Mouse (Mus musculus): Measurements from ENCODE around the gene Nog. TPM values are rescaled to one million over a fixed set of nuclear protein-coding genes. Genes with fewer than 3 reads are reported as not detected.

The Nog gene
- 2.1 and 3.3 TPM in 2 replicates for polyA plus RNA-seq (2016; fragmentation: Nextera tagmentation; extraction: Ambion mirVana)

DNA sequence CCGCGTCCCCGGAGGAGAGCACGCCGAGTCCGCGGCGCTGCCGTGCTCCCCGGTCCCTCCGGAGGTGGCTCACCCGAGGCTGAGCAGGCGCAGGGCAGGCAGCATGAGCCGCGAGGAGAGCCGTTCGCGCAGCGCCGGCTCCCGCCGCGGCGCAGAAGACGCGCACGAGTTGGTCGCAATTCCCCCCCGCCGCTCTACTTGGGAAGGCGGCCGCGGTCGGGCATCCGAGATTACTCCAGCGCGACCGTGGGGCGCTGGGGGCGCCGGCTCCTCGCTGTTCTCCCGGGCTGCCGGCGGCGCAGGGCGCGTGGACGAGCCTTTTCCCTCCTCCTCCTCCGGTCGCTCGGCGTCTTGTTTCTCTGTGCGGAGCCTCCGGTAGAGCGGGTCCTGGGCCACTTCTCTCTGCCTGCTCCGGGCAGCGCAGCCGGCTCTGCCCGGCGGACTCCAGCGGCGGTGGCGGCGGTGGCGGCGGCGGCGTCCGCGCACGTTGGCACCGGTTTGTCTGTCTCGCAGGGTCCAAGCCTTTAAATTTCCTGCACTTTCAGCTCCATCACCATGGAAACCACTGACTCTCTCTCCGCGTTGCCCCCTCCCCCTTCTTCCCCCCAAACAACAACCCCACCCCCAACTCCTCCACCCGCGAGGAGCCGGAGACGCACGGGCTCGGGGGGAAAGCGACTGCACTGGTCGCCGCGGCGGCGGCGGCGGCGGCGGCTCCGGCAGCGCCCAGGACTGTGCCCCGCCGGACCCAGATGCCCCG is at the start of gene Nog:
TSS of gene Nog (minus strand) at position 277 of the 760 bp plus-strand sequence.
- H3K9me3 ChIP-seq (replicated peaks), result peaks cover 7% of the 10 kb centered on the region; the same call in 1 of the 2 replicates
- peaks cover 38% of the 10 kb centered on the region for H3K27me3 ChIP-seq (ENCODE audit: low read depth, poor library complexity, severe bottlenecking)
- peak; percentile 85 for DNase-seq (ENCODE audit: low spot score)
- peak within 1 kb of the TSS; percentile 94 for H3K27ac ChIP-seq (replicated peaks)
- no peaks in the 10 kb centered on the region for H3K36me3 ChIP-seq
- peaks cover 51% of the 10 kb centered on the region for H3K4me1 ChIP-seq
- under 1% methylated on average over 96 of the region's 97 CpGs for WGBS
- H3K4me3 ChIP-seq, result peak within 1 kb of the TSS; percentile 80

DNA sequence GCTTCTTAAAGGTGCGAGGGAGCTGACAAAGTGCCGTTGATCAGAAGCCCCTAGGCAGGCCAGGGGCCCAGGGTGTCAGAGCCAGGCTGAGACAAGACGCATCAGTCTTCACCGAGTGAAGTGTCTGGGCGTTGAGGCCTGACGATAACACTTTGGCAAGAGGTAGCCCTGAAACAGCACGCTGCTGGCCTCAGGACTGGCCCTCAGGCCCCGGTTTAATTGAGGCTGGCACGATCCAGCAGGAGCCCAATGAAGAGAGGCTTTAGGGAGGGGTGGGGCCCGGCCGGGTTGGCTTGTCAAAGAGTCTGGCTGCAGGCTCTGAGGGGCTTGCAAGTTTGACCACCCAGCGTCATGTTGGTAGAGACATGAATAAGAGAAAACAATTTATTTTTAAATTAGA is 38.1 kb upstream of the Nog start:
- no peak for DNase-seq (ENCODE audit: low spot score)
- H3K9me3 ChIP-seq (replicated peaks), result no peaks in the 10 kb centered on the region
- H3K36me3 ChIP-seq, result no peaks in the 10 kb centered on the region
- no peaks in the 10 kb centered on the region for H3K27me3 ChIP-seq (ENCODE audit: low read depth, poor library complexity, severe bottlenecking)
- no peak overlapping the region for H3K4me3 ChIP-seq
- 63% methylated on average over 12 of the region's 12 CpGs for WGBS
- H3K4me1 ChIP-seq, result peaks cover 3% of the 10 kb centered on the region; the same call in 1 of the 2 replicates
- peak overlapping the region; percentile 52; the same call in 1 of the 2 replicates for H3K27ac ChIP-seq (replicated peaks)

DNA sequence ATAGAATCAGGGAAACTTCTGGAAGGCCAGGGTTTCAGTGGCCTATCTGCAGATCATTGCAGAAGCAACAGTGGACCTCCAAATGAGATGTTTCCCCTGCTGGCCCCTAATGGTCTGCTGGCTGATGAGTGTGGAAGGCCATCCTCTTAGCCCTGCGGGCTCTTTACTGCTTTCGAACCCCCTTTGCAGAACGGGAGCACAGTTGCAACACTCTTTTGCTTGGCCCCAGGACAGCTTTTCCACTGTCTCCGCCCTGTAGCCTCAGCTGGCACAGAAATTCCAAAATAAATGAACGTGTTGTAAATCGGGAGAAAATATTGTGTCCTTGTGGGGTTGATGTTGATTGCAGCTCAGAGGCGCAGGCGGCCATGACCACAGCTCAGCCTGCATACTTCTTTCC is 37.7 kb upstream of the Nog start:
- no peak for DNase-seq (ENCODE audit: low spot score)
- no peaks in the 10 kb centered on the region for H3K9me3 ChIP-seq (replicated peaks)
- peaks cover 3% of the 10 kb centered on the region; the same call in 1 of the 2 replicates for H3K4me1 ChIP-seq
- H3K36me3 ChIP-seq, result no peaks in the 10 kb centered on the region
- no peak overlapping the region for H3K4me3 ChIP-seq
- H3K27me3 ChIP-seq (ENCODE audit: low read depth, poor library complexity, severe bottlenecking), result no peaks in the 10 kb centered on the region
- 90% methylated on average over 8 of the region's 8 CpGs for WGBS
- peak overlapping the region; percentile 52; the same call in 1 of the 2 replicates for H3K27ac ChIP-seq (replicated peaks)

GRCm38 (mm10) chr11:89337910-89338309 is 35.8 kb upstream of the Nog start:
- Histone ChIP-seq H3K4me3 (no peak overlapping the region), H3K27ac (replicated peaks) (no peak overlapping the region), H3K4me1 (peaks cover 3% of the 10 kb centered on the region; the same call in 1 of the 2 replicates), H3K36me3 (no peaks in the 10 kb centered on the region), H3K27me3 (ENCODE audit: low read depth, poor library complexity, severe bottlenecking) (no peaks in the 10 kb centered on the region), H3K9me3 (replicated peaks) (no peaks in the 10 kb centered on the region)
- DNase-seq (ENCODE audit: low spot score), result no peak

DNA sequence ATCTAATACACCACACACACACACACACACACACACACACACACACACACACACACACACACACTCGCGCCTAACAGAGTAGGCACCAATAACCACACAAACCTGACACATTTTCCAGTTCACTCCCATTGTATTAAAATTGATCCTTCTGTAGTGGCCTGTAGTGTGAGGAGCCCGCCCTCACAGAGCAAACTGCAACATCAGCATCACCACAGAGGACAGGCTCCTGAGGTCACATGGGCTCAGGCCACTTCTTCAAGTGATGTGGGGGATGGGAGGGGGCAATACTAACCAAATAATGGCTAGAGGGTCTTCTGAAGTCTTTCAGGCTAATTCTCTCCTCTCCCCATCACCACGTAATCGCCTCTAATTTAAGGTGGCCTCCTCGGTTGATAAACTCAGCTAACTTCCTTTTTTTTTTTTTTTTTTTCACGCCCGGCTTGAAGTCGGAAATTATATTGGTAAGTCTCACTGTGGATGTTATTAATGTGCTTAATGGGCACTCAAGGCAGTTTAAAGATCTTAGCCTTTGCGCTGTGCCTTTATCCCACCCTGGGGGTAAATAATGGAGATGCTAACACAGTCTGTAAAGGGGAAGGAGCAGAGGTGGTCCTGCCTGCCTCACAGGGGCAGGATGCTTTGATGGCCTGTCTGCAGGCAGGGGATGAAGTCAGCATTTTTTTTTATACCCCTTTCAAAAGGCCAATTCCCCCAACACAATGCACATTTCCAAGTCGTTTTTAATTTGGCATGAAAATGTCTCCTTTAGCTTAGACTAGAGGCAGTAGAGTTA is 25.2 kb upstream of the Nog start:
- H3K27ac ChIP-seq (replicated peaks), result no peak overlapping the region; the same call in 1 of the 2 replicates
- peaks cover 6% of the 10 kb centered on the region; the same call in 1 of the 2 replicates for H3K27me3 ChIP-seq (ENCODE audit: low read depth, poor library complexity, severe bottlenecking)
- no peaks in the 10 kb centered on the region for H3K9me3 ChIP-seq (replicated peaks)
- no peaks in the 10 kb centered on the region for H3K36me3 ChIP-seq
- H3K4me1 ChIP-seq, result peaks cover 26% of the 10 kb centered on the region
- DNase-seq (ENCODE audit: low spot score), result no peak
- H3K4me3 ChIP-seq, result no peak overlapping the region
- 54% methylated on average over 11 of the region's 11 CpGs for WGBS

DNA sequence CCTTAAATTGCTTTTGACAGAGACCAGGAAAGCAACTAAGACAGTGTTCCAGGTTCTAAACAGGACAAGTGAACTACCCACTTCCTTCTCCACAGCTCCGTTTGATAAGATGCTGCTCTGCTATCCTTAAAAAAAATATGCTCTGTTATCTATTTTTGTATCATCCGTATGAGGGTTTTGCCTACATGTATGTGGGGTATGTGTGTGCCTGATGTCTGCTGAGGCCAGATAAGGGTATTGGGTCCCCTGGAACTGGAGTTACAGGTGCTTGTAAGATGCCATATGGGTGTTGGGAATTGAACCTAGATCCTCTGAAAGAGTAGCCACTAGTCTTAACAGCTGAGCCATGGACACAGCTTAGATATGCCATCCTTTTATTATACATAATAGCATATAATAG is 19.6 kb upstream of the Nog start:
- no peak overlapping the region for H3K4me3 ChIP-seq
- DNase-seq (ENCODE audit: low spot score), result no peak
- H3K4me1 ChIP-seq, result peaks cover 38% of the 10 kb centered on the region
- no peaks in the 10 kb centered on the region for H3K36me3 ChIP-seq
- no peaks in the 10 kb centered on the region for H3K9me3 ChIP-seq (replicated peaks)
- peaks cover 6% of the 10 kb centered on the region for H3K27me3 ChIP-seq (ENCODE audit: low read depth, poor library complexity, severe bottlenecking)
- H3K27ac ChIP-seq (replicated peaks), result no peak overlapping the region
- WGBS, result 98% methylated on average over 2 of the region's 2 CpGs

DNA sequence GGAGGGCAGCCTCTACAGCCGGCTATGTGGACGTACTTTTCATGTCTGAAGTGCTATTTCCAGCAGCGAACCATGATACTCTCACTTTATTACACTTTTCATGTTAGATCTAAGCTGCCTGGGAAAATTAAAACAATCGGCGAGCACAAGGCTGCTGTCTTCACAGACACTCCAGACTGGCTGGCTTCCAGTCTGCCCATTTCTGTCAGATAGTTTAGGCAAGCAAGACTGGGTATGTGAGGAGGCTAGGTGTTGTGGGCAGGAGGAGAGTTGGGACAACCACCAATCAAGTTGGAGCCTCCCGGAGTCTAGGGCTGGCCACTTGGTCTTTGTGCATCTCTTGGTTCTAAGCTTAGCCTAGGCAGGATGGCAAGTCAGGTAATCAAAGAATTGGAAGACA is 17.5 kb upstream of the Nog start:
- H3K27me3 ChIP-seq (ENCODE audit: low read depth, poor library complexity, severe bottlenecking), result peaks cover 1% of the 10 kb centered on the region; the same call in 1 of the 2 replicates
- 82% methylated on average over 6 of the region's 6 CpGs for WGBS
- no peak overlapping the region for H3K27ac ChIP-seq (replicated peaks)
- H3K4me1 ChIP-seq, result peaks cover 29% of the 10 kb centered on the region
- no peak for DNase-seq (ENCODE audit: low spot score)
- no peak overlapping the region for H3K4me3 ChIP-seq
- H3K36me3 ChIP-seq, result no peaks in the 10 kb centered on the region
- no peaks in the 10 kb centered on the region for H3K9me3 ChIP-seq (replicated peaks)

DNA sequence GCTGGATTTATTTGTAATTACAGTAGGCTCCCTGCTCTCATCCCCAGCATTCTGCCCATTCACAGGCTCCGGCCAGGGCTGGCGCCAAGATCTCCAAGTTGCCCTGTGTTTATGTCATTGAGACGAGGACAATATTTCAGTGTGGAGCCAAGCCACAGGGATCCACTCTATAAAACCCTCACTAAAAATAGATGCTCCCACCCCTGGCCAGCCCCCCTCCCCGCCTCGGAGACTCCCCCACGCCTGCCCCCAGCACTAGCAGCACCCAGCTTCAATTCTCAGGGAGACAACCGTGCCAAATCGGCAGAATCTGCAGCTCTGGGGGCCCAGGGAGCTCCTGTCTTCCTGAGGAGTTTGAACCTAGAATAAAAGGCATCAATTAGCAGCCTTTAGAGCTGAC is 16.2 kb upstream of the Nog start:
- peaks cover 11% of the 10 kb centered on the region; the same call in 1 of the 2 replicates for H3K27me3 ChIP-seq (ENCODE audit: low read depth, poor library complexity, severe bottlenecking)
- no peak overlapping the region for H3K4me3 ChIP-seq
- no peak for DNase-seq (ENCODE audit: low spot score)
- no peaks in the 10 kb centered on the region for H3K36me3 ChIP-seq
- H3K9me3 ChIP-seq (replicated peaks), result no peaks in the 10 kb centered on the region
- 43% methylated on average over 8 of the region's 8 CpGs for WGBS
- peaks cover 42% of the 10 kb centered on the region for H3K4me1 ChIP-seq
- peak overlapping the region; percentile 61 for H3K27ac ChIP-seq (replicated peaks)

GRCm38 (mm10) chr11:89317757-89318156 is 15.6 kb upstream of the Nog start:
- Histone ChIP-seq H3K36me3 (no peaks in the 10 kb centered on the region), H3K4me1 (peaks cover 48% of the 10 kb centered on the region), H3K27me3 (ENCODE audit: low read depth, poor library complexity, severe bottlenecking) (peaks cover 11% of the 10 kb centered on the region; the same call in 1 of the 2 replicates), H3K4me3 (no peak overlapping the region), H3K27ac (replicated peaks) (peak overlapping the region; percentile 61; the same call in 1 of the 2 replicates), H3K9me3 (replicated peaks) (no peaks in the 10 kb centered on the region)
- 88% methylated on average over 3 of the region's 3 CpGs for WGBS
- DNase-seq (ENCODE audit: low spot score), result no peak

DNA sequence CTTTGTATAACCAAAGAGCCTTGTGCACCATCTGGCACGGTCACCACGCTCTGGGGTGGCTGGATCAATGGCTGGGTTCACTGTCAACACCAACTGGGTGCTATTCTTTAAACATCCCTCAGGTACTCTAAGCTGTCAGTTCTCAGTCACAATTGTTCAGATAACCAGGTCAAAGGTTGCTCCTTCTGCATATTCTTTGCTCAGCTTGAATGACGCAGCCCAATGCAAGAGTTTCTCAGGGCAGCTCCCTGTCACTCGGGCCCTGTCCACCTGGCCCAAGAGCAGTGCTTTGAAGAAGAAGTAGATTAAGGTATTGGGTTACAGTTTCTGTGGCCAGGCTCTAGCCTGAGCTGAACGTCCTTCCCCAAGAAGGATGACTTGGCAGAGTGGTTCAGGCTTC is 12.2 kb upstream of the Nog start:
- Histone ChIP-seq H3K4me3 (no peak overlapping the region), H3K36me3 (no peaks in the 10 kb centered on the region), H3K9me3 (replicated peaks) (no peaks in the 10 kb centered on the region), H3K27ac (replicated peaks) (no peak overlapping the region), H3K27me3 (ENCODE audit: low read depth, poor library complexity, severe bottlenecking) (peaks cover 11% of the 10 kb centered on the region; the same call in 1 of the 2 replicates), H3K4me1 (peaks cover 55% of the 10 kb centered on the region)
- no peak for DNase-seq (ENCODE audit: low spot score)
- 65% methylated on average over 5 of the region's 5 CpGs for WGBS

- Histone ChIP-seq H3K27me3 (ENCODE audit: low read depth, poor library complexity, severe bottlenecking) (peaks cover 16% of the 10 kb centered on the region), H3K9me3 (replicated peaks) (no peaks in the 10 kb centered on the region), H3K4me3 (no peak overlapping the region), H3K4me1 (peaks cover 41% of the 10 kb centered on the region), H3K36me3 (no peaks in the 10 kb centered on the region), H3K27ac (replicated peaks) (no peak overlapping the region)
- DNase-seq (ENCODE audit: low spot score), result no peak
- 19% methylated on average over 3 of the region's 3 CpGs for WGBS
These were observed 10.2 kb upstream of the Nog start for GRCm38 (mm10) chr11:89312378-89312777.

DNA sequence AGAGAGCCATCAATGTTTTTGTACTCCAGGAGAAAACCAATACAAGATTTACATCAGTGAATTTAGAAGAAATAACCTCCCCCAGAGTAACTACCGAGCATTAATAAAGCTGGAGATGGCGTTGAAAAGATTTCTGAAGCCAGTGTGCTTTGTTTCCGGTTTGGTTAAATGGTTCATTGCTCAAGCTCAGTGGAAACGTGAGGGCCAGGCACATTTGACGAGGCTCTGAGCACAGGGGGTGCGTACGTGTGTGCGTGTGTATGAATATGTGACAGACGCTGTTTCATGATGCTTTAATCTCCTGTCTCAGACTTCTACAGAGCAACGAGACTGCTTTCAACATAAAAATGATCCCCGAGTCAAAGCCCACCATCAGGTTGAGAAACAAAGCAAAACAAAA is 8.1 kb upstream of the Nog start:
- Histone ChIP-seq H3K4me3 (no peak overlapping the region), H3K9me3 (replicated peaks) (peaks cover 7% of the 10 kb centered on the region; the same call in 1 of the 2 replicates), H3K27me3 (ENCODE audit: low read depth, poor library complexity, severe bottlenecking) (peaks cover 20% of the 10 kb centered on the region), H3K27ac (replicated peaks) (no peak overlapping the region), H3K4me1 (peaks cover 37% of the 10 kb centered on the region), H3K36me3 (no peaks in the 10 kb centered on the region)
- no peak for DNase-seq (ENCODE audit: low spot score)
- WGBS, result 72% methylated on average over 11 of the region's 11 CpGs

All from midbrain, embryonic 10.5 days (tissue).